ENCODE assay signal across 8 mouse cellular contexts in the genomic region with DNA sequence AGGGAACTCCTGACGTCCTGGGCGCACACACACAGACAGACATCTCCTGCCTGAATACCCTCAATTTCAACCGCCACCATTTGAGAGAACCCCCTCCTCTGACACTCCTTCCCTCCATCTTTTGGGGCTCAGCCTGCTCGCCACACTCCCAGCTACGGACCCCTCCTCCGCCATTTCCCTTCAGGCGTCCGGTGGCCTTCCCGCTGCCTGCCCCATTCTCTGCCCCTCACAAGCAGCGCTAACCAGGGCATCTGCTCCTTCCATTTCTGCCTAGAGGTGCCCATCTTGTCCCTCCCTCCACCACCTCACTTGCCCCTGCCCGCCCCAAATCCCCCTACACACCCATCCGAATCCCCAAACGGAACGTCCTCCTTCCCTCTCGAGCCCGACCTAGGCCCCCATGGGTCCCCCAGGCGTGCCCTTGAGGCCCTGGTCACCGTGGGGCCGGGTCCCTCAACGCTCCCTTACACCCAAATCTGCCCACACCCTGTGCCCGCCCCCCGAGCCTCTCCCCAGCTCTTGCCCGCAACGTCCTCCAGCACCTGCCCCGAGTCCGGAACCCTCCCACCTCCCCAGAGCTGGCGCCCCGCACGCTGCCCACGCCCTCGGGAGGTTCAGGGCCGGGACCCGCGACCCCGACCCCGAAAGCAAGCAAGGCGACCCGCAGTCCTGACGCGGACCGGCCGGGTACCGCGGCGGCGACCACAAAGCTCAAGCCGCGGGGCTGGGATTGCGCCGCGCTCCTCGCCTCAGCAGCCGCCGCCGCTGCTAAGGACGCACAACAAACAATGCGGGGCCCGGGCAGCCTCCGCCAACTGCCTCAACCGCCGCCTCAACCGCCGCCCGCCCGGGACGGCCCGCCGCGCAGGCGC. TPM values are rescaled to one million over a fixed set of nuclear protein-coding genes. Genes with fewer than 3 reads are reported as not detected.
DNase-seq lines count a peak whose midpoint lies in the region; ATAC-seq and TF ChIP-seq lines count a peak whose summit lies in the region.

No protein-coding gene starts in this region.

- H3K9ac ChIP-seq in forebrain, embryonic 16.5 days (replicated peaks; ENCODE audit: low read depth, low read length) = peak overlapping the region; percentile 98
- peak overlapping the region; percentile 97 for H3K9ac ChIP-seq in hindbrain, embryonic 13.5 days
- H3K9ac ChIP-seq in limb, embryonic 15.5 days = peak overlapping the region; percentile 89
- peak overlapping the region; percentile 100 for H3K9ac ChIP-seq in midbrain, embryonic 15.5 days

- peak; percentile 20 to 49 for DNase-seq in left cerebral cortex, adult 2 months (ENCODE audit: extremely low spot score in 1 of 2, low spot score in 2 of 2)
- no peak for DNase-seq in left cerebral cortex, postnatal 14 days (ENCODE audit: low spot score in 2 of 2)
- DNase-seq in cerebellum, adult 18-20 months = peak; percentile 44 to 53

- H3K27me3 ChIP-seq in forebrain, embryonic 16.5 days (replicated peaks; ENCODE audit: control insufficient read depth, insufficient read depth, low read length) = no peaks in the 10 kb centered on the region
- H3K27me3 ChIP-seq in hindbrain, embryonic 13.5 days = peaks cover 7% of the 10 kb centered on the region; the same call in 1 of the 2 replicates
- H3K27me3 ChIP-seq in limb, embryonic 15.5 days = no peaks in the 10 kb centered on the region
- H3K27me3 ChIP-seq in midbrain, embryonic 15.5 days (replicated peaks) = no peaks in the 10 kb centered on the region
- no peaks in the 10 kb centered on the region for H3K27me3 ChIP-seq in testis, adult 2 months (ENCODE audit: control insufficient read depth, insufficient read depth, low read length)

- no peak for TF ChIP-seq CTCF in left cerebral cortex, adult 2 months (IDR thresholded peaks at IDR 0.05)
- no peak for TF ChIP-seq CTCF in testis, adult 2 months (IDR thresholded peaks at IDR 0.05; ENCODE audit: control insufficient read depth, insufficient read depth, insufficient replicate concordance, low read depth, low read length)

- no peaks in the 10 kb centered on the region for H3K36me3 ChIP-seq in forebrain, embryonic 16.5 days (ENCODE audit: control insufficient read depth, insufficient read depth)
- no peaks in the 10 kb centered on the region for H3K36me3 ChIP-seq in hindbrain, embryonic 13.5 days
- no peaks in the 10 kb centered on the region for H3K36me3 ChIP-seq in limb, embryonic 15.5 days
- H3K36me3 ChIP-seq in midbrain, embryonic 15.5 days (replicated peaks) = no peaks in the 10 kb centered on the region
- H3K36me3 ChIP-seq in testis, adult 2 months (ENCODE audit: control insufficient read depth, insufficient read depth, low read length) = no peaks in the 10 kb centered on the region

- peak overlapping the region; percentile 97 for H3K27ac ChIP-seq in left cerebral cortex, adult 2 months
- peak overlapping the region; percentile 98 for H3K27ac ChIP-seq in forebrain, embryonic 16.5 days (ENCODE audit: low read length)
- H3K27ac ChIP-seq in hindbrain, embryonic 13.5 days = peak overlapping the region; percentile 98
- peak overlapping the region; percentile 95 for H3K27ac ChIP-seq in limb, embryonic 15.5 days
- peak overlapping the region; percentile 97 for H3K27ac ChIP-seq in midbrain, embryonic 15.5 days
- peak overlapping the region; percentile 87 for H3K27ac ChIP-seq in testis, adult 2 months (ENCODE audit: control insufficient read depth, insufficient read depth, low read depth, low read length)

- H3K4me1 ChIP-seq in forebrain, embryonic 16.5 days (replicated peaks; ENCODE audit: control insufficient read depth, insufficient read depth, low read length) = peaks cover 24% of the 10 kb centered on the region
- peaks cover 26% of the 10 kb centered on the region for H3K4me1 ChIP-seq in hindbrain, embryonic 13.5 days (replicated peaks)
- H3K4me1 ChIP-seq in limb, embryonic 15.5 days = peaks cover 14% of the 10 kb centered on the region
- peaks cover 30% of the 10 kb centered on the region for H3K4me1 ChIP-seq in midbrain, embryonic 15.5 days
- H3K4me1 ChIP-seq in testis, adult 2 months (ENCODE audit: control insufficient read depth, insufficient read depth, low read length) = peaks cover 6% of the 10 kb centered on the region; the same call in 1 of the 2 replicates

- ATAC-seq in forebrain, embryonic 16.5 days = peak; percentile 65
- ATAC-seq in hindbrain, embryonic 13.5 days (ENCODE audit: low FRiP score) = peak; percentile 72
- ATAC-seq in limb, embryonic 15.5 days (ENCODE audit: insufficient number of reproducible peaks, low FRiP score, low TSS enrichment, low read depth) = peak; percentile 64
- peak; percentile 73 for ATAC-seq in midbrain, embryonic 15.5 days (replicated peaks)

- H3K4me3 ChIP-seq in left cerebral cortex, adult 2 months = peak overlapping the region; percentile 77
- peak overlapping the region; percentile 99 for H3K4me3 ChIP-seq in forebrain, embryonic 16.5 days (replicated peaks; ENCODE audit: low read length)
- H3K4me3 ChIP-seq in hindbrain, embryonic 13.5 days = peak overlapping the region; percentile 94
- peak overlapping the region; percentile 94 for H3K4me3 ChIP-seq in limb, embryonic 15.5 days
- H3K4me3 ChIP-seq in midbrain, embryonic 15.5 days = peak overlapping the region; percentile 98
- peak overlapping the region; percentile 93 for H3K4me3 ChIP-seq in testis, adult 2 months (ENCODE audit: control insufficient read depth, low read depth, low read length)

- no peaks in the 10 kb centered on the region for H3K9me3 ChIP-seq in forebrain, embryonic 16.5 days (ENCODE audit: control insufficient read depth, low read length)
- H3K9me3 ChIP-seq in hindbrain, embryonic 13.5 days = no peaks in the 10 kb centered on the region
- no peaks in the 10 kb centered on the region for H3K9me3 ChIP-seq in limb, embryonic 15.5 days
- H3K9me3 ChIP-seq in midbrain, embryonic 15.5 days = no peaks in the 10 kb centered on the region

- peak; percentile 17 for TF ChIP-seq POLR2A in testis, adult 2 months (IDR thresholded peaks at IDR 0.05; ENCODE audit: control insufficient read depth, low read depth, low read length)

- under 1% methylated on average over 67 of the region's 70 CpGs for WGBS in forebrain, embryonic 16.5 days
- under 1% methylated on average over 56 of the region's 70 CpGs for WGBS in hindbrain, embryonic 13.5 days
- WGBS in limb, embryonic 15.5 days = under 1% methylated on average over 60 of the region's 70 CpGs
- WGBS in midbrain, embryonic 15.5 days = under 1% methylated on average over 58 of the region's 70 CpGs

- peak overlapping the region; percentile 79 for H3K4me2 ChIP-seq in forebrain, embryonic 16.5 days (ENCODE audit: low read length)
- peak overlapping the region; percentile 71 for H3K4me2 ChIP-seq in hindbrain, embryonic 13.5 days
- H3K4me2 ChIP-seq in limb, embryonic 15.5 days = peak overlapping the region; percentile 88
- peak overlapping the region; percentile 64 for H3K4me2 ChIP-seq in midbrain, embryonic 15.5 days

- intact Hi-C loops in left cerebral cortex, adult 2 months (cut with DNase I) = loop anchor here (1.0 kb wide), 1 partner anchor 63 kb away; no protein-coding TSS in a partner anchor
- intact Hi-C loops in left cerebral cortex, postnatal 14 days (cut with DNase I) = loop anchor here (2.0 kb wide), 1 partner anchor 64 kb away; no protein-coding TSS in a partner anchor

RNA-seq across cellular contexts. Expression of a gene that starts 1.1 kb away (rescaled TPM):
- 100 to 1,000 TPM; 292 to 322 TPM for total RNA-seq in left cerebral cortex, adult 2 months (2021)
- total RNA-seq in left cerebral cortex, postnatal 14 days (2021) = 100 to 1,000 TPM; 234 to 237 TPM
- 111 and 113 TPM in 2 replicates for polyA plus RNA-seq in forebrain, embryonic 16.5 days (2015; fragmentation: Nextera tagmentation; extraction: Ambion mirVana)
- polyA plus RNA-seq in hindbrain, embryonic 13.5 days (2015; fragmentation: Nextera tagmentation; extraction: Ambion mirVana) = 115 and 116 TPM in 2 replicates
- polyA plus RNA-seq in limb, embryonic 15.5 days (2015; fragmentation: Nextera tagmentation; extraction: Ambion mirVana) = 26.2 and 30.8 TPM in 2 replicates
- polyA plus RNA-seq in midbrain, embryonic 15.5 days (2015; fragmentation: Nextera tagmentation; extraction: Ambion mirVana) = 105 and 113 TPM in 2 replicates
- polyA plus RNA-seq in testis, adult 2 months (2012; rRNA removed) = 44.9 and 45.8 TPM in 2 replicates

Comparison
In these comparisons a context has a peak if more than half of its experiments do, and no peak if none do; other contexts are left out.
1. DNase-seq: peak in left cerebral cortex, adult 2 months (2 of 2) and cerebellum, adult 18-20 months (2 of 2); none in left cerebral cortex, postnatal 14 days (0 of 2).
2. Peak in every context shown above with its lines, with median percentiles within 50 percentile points of each other: H3K27ac ChIP-seq, H3K4me3 ChIP-seq, ATAC-seq, H3K4me2 ChIP-seq and H3K9ac ChIP-seq.